Comparison of ENCODE assay signal across 8 mouse cellular contexts in the genomic region with DNA sequence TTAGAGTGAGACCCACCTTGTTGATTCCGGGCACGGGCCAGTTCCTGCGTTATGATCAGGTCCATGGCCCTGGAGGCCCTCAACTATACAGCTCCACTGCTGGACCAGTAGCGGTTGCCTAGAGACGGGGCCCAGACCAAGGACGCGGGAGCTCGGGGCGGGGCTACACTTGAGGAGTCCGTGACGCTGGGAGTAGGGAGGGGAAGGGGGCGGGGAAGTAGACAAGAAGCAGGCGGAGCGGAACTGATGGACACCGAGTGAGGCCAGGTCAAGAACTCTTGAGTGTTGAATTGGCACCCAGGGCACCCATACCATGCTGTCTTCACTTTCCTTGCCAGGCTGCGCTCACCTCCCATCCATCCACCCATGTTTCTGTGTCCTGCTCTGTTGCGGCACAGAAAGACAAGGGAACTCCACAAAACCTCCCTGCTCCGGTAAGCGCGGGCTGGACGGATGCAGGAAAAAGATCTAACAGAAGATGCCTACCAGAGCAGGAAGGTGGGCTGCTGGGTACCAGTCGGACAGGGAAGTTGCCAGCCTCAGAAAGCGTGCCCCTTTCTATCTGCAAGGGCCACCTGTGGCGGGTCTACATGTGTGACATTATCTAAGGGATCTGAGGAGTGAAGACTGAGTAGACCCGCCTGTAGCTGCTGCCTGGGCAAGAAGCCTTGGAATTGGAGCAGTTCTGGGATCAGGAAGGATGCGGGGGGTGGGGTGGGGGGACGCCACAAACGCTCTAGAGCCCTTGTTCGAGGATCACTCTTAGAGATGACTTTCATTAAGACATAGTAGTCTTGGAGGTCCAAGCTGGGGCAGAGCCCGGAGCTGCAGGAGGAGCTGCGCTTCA. TPM values are rescaled to one million over a fixed set of nuclear protein-coding genes. Genes with fewer than 3 reads are reported as not detected.
DNase-seq lines count a peak whose midpoint lies in the region; ATAC-seq lines count a peak whose summit lies in the region.

A gene (minus strand): TSS at position 112 of the 847 bp plus-strand sequence.

- H3K9me3 ChIP-seq in forebrain, embryonic 16.5 days (ENCODE audit: control insufficient read depth, low read length) = no peaks in the 10 kb centered on the region
- no peaks in the 10 kb centered on the region for H3K9me3 ChIP-seq in neural tube, embryonic 15.5 days (replicated peaks)

- peaks cover 16% of the 10 kb centered on the region for H3K4me1 ChIP-seq in forebrain, embryonic 16.5 days (replicated peaks; ENCODE audit: control insufficient read depth, insufficient read depth, low read length)
- H3K4me1 ChIP-seq in neural tube, embryonic 15.5 days = peaks cover 14% of the 10 kb centered on the region

- intact Hi-C loops in heart, postnatal 36 days (cut with DNase I) = loop anchor here (1.0 to 10.0 kb wide), 3 partner anchors 36 to 441 kb away; no protein-coding TSS in a partner anchor

- no peaks in the 10 kb centered on the region for H3K36me3 ChIP-seq in forebrain, embryonic 16.5 days (ENCODE audit: control insufficient read depth, insufficient read depth)
- no peaks in the 10 kb centered on the region for H3K36me3 ChIP-seq in neural tube, embryonic 15.5 days

- peak; percentile 82 for ATAC-seq in cerebellum, adult (ENCODE audit: insufficient number of reproducible peaks, low FRiP score, low TSS enrichment)
- peak; percentile 91 for ATAC-seq in forebrain, embryonic 16.5 days
- ATAC-seq in neural tube, embryonic 15.5 days (ENCODE audit: low FRiP score) = peak; percentile 92

- peak; percentile 73 for DNase-seq in ES-CJ7 (ENCODE audit: low read depth, low spot score)
- peak; percentile 73 to 78 for DNase-seq in heart, postnatal 36 days
- peak; percentile 63 to 79 for DNase-seq in layer of hippocampus, adult 18-20 months (ENCODE audit: low spot score in 2 of 2)
- DNase-seq in lung, adult 18-20 months = peak; percentile 91 to 95
- peak; percentile 51 to 61 for DNase-seq in thymus, postnatal 10 days (ENCODE audit: low spot score in 2 of 2)

- H3K27ac ChIP-seq in forebrain, embryonic 16.5 days (ENCODE audit: low read length) = peak within 1 kb of the TSS; percentile 51; the same call in 1 of the 2 replicates
- peak within 1 kb of the TSS; percentile 74 for H3K27ac ChIP-seq in neural tube, embryonic 15.5 days (replicated peaks)

- peak within 1 kb of the TSS; percentile 59 for H3K4me3 ChIP-seq in forebrain, embryonic 16.5 days (replicated peaks; ENCODE audit: low read length)
- H3K4me3 ChIP-seq in neural tube, embryonic 15.5 days (replicated peaks) = peak within 1 kb of the TSS; percentile 52

- H3K9ac ChIP-seq in forebrain, embryonic 16.5 days (replicated peaks; ENCODE audit: low read depth, low read length) = peak within 1 kb of the TSS; percentile 59
- H3K9ac ChIP-seq in neural tube, embryonic 15.5 days (replicated peaks) = peak within 1 kb of the TSS; percentile 63

- no peaks in the 10 kb centered on the region for H3K27me3 ChIP-seq in forebrain, embryonic 16.5 days (replicated peaks; ENCODE audit: control insufficient read depth, insufficient read depth, low read length)
- H3K27me3 ChIP-seq in neural tube, embryonic 15.5 days (replicated peaks) = peaks cover 3% of the 10 kb centered on the region

- H3K4me2 ChIP-seq in forebrain, embryonic 16.5 days (ENCODE audit: low read length) = peak within 1 kb of the TSS; percentile 68
- peak within 1 kb of the TSS; percentile 75 for H3K4me2 ChIP-seq in neural tube, embryonic 15.5 days

- WGBS in forebrain, embryonic 16.5 days = under 1% methylated on average over 31 of the region's 31 CpGs
- under 1% methylated on average over 31 of the region's 31 CpGs for WGBS in neural tube, embryonic 15.5 days

RNA-seq across cellular contexts. Expression of the gene that starts here (rescaled TPM):
- polyA plus RNA-seq in forebrain, embryonic 16.5 days (2015; fragmentation: Nextera tagmentation; extraction: Ambion mirVana) = 1.8 and 1.9 TPM in 2 replicates
- under 1 TPM in 1 of 2 experiments, not detected in 1; 0.17 TPM for total RNA-seq in heart, postnatal 36 days (2021)
- 1 to 10 TPM; 2.7 to 3.7 TPM for total RNA-seq in layer of hippocampus, adult 18-20 months (2021)
- polyA plus RNA-seq in neural tube, embryonic 15.5 days (2015; fragmentation: Nextera tagmentation; extraction: Ambion mirVana) = 1.6 and 3.2 TPM in 2 replicates

Comparison
In these comparisons a context has a peak if more than half of its experiments do, and no peak if none do; other contexts are left out.
1. Peak in every context shown above with its lines: DNase-seq, ATAC-seq, H3K4me3 ChIP-seq and H3K27ac ChIP-seq.
2. Peak in DNase-seq in heart, postnatal 36 days; RNA of the gene not detected or under 1 TPM.